Mouse (Mus musculus) CH12.LX (cell line): ENCODE measurements at regions not wholly inside any gene's neighbourhood (a gene's known extent, or its start where the extent isn't known, plus 50 kb on each side); places are given as distances from the start of the nearest gene placed in this dataset.

Experiments
- DNase-seq: peaks from one replicate; pipeline ENCODE4 v3.0.0-alpha.2; 2013; ENCODE audit errors: extremely low read depth
- H3K27ac ChIP-seq: 2 replicates; pipeline ENCODE4 v1.5.1; 2012; ENCODE audit warnings: low read depth, mild to moderate bottlenecking, control low read depth, moderate library complexity; ENCODE audit not compliant: insufficient read depth
- H3K27me3 ChIP-seq: replicated peaks from 2 replicates; pipeline ENCODE3; 2012; ENCODE audit warnings: inconsistent platforms
- H3K36me3 ChIP-seq, 2 experiments: replicated peaks in 1 of 2; 2 replicates each; pipeline versions ENCODE3 to v1.6.1; 2012; ENCODE audit warnings: inconsistent platforms in 1 of 2, low read length in 1 of 2, mild to moderate bottlenecking in 1 of 2, mixed read lengths in 1 of 2, moderate library complexity in 1 of 2; ENCODE audit not compliant: control insufficient read depth in 1 of 2, insufficient read depth in 1 of 2
- H3K4me1 ChIP-seq, 2 experiments: 2 replicates each; pipeline ENCODE4 v1.6.1; 2012; ENCODE audit warnings: inconsistent platforms in 1 of 2, moderate library complexity in 1 of 2; ENCODE audit not compliant: insufficient read depth in 2 of 2, control insufficient read depth in 1 of 2
- H3K4me2 ChIP-seq: 2 replicates; pipeline ENCODE4 v1.6.1; 2012; ENCODE audit warnings: low read depth, mild to moderate bottlenecking, control low read depth; ENCODE audit not compliant: poor library complexity, insufficient read depth, severe bottlenecking
- H3K4me3 ChIP-seq, 3 experiments: fragments of 150-350 bp in 1 of 3; sonication (generic) in 1 of 3; replicated peaks in 1 of 3; 2 replicates each; pipeline versions ENCODE3 to v1.5.1; 2011 to 2012; ENCODE audit warnings: low read depth in 2 of 3, low read length in 2 of 3, mild to moderate bottlenecking in 2 of 3, moderate library complexity in 2 of 3, control low read depth in 1 of 3, improper control_type of control experiment in 1 of 3, inconsistent platforms in 1 of 3, mixed read lengths in 1 of 3; ENCODE audit not compliant: poor library complexity in 1 of 3
- H3K79me2 ChIP-seq: replicated peaks from 2 replicates; pipeline ENCODE4 v1.6.1; 2012; ENCODE audit warnings: mild to moderate bottlenecking, moderate library complexity; ENCODE audit not compliant: control insufficient read depth, poor library complexity, insufficient read depth, severe bottlenecking; ENCODE audit errors: extremely low read depth
- H3K9ac ChIP-seq: 2 replicates; pipeline ENCODE4 v1.6.1; 2012; ENCODE audit warnings: low read depth, mild to moderate bottlenecking, control low read depth, moderate library complexity; ENCODE audit not compliant: insufficient read depth
- H3K9me3 ChIP-seq: replicated peaks from 2 replicates; pipeline ENCODE3; 2012; ENCODE audit warnings: low read length, inconsistent platforms, mixed read lengths
- BHLHE40 ChIP-seq: IDR thresholded peaks from 2 replicates; pipeline ENCODE4 v1.6.1; 2011; ENCODE audit warnings: mild to moderate bottlenecking, low read depth, low read length, improper control_type of control experiment
- CHD1 ChIP-seq: IDR thresholded peaks from 2 replicates; pipeline ENCODE4 v1.6.1; 2012; ENCODE audit warnings: low read depth, low read length, improper control_type of control experiment, inconsistent platforms
- CHD2 ChIP-seq: IDR thresholded peaks from 2 replicates; pipeline ENCODE4 v1.6.1; 2011; ENCODE audit warnings: low read length, improper control_type of control experiment
- EP300 ChIP-seq: IDR thresholded peaks from 2 replicates; pipeline ENCODE4 v1.6.1; 2011; ENCODE audit warnings: low read length, improper control_type of control experiment
- HCFC1 ChIP-seq: IDR thresholded peaks from 2 replicates; pipeline ENCODE4 v1.6.1; 2012; ENCODE audit warnings: low read depth, mild to moderate bottlenecking, inconsistent platforms, low read length, improper control_type of control experiment
- IRF4 ChIP-seq: IDR thresholded peaks from 2 replicates; pipeline ENCODE4 v1.6.1; 2014; ENCODE audit warnings: low read depth, mild to moderate bottlenecking, inconsistent platforms, low read length, improper control_type of control experiment
- MAX ChIP-seq: IDR thresholded peaks from 2 replicates; pipeline ENCODE4 v1.6.1; 2011; ENCODE audit warnings: low read length, improper control_type of control experiment
- MAZ ChIP-seq: IDR thresholded peaks from 2 replicates; pipeline ENCODE4 v1.6.1; 2012; ENCODE audit warnings: low read depth, mild to moderate bottlenecking, inconsistent platforms, low read length, improper control_type of control experiment, moderate library complexity
- MXI1 ChIP-seq: IDR thresholded peaks from 2 replicates; pipeline ENCODE4 v1.6.1; 2011; ENCODE audit warnings: mild to moderate bottlenecking, low read depth, low read length, improper control_type of control experiment
- SIN3A ChIP-seq: IDR thresholded peaks from 2 replicates; pipeline ENCODE4 v1.6.1; 2012; ENCODE audit warnings: low read length, improper control_type of control experiment, inconsistent platforms
- TBP ChIP-seq: conservative IDR thresholded peaks from 2 replicates; pipeline ENCODE4 v1.6.1; 2011; ENCODE audit warnings: low read depth, low read length, improper control_type of control experiment
- TCF12 ChIP-seq: IDR thresholded peaks from 2 replicates; pipeline ENCODE4 v1.6.1; 2014; ENCODE audit warnings: low read depth, mild to moderate bottlenecking, inconsistent platforms, low read length, improper control_type of control experiment
- UBTF ChIP-seq: IDR thresholded peaks from 2 replicates; pipeline ENCODE4 v1.6.1; 2012; ENCODE audit warnings: low read depth, mild to moderate bottlenecking, inconsistent platforms, low read length, improper control_type of control experiment, moderate library complexity
- dilution Hi-C: fragments of 300-500 bp; cut with MboI; formaldehyde crosslinking; loops from 2 replicates; pipeline ENCODE4 v1.14.3; 2020; ENCODE audit warnings: low sequenced_read_pairs; ENCODE audit not compliant: extremely low pct_unique_long_range_greater_than_20kb, extremely low pct_ligation_motif_present
- in situ Hi-C: fragments of 300-500 bp; cut with MboI; formaldehyde crosslinking; loops from 3 replicates; pipeline ENCODE4 v1.14.3; 2019; ENCODE audit warnings: low sequenced_read_pairs, low pct_ligation_motif_present, low pct_unique_long_range_greater_than_20kb, mixed read lengths

- Histone ChIP-seq H3K9ac (no peak overlapping the region), H3K4me1 (no peaks in the 10 kb centered on the region; a peak in 2 of 4 replicates), H3K9me3 (no peaks in the 10 kb centered on the region), H3K4me2 (no peak overlapping the region), H3K27me3 (no peaks in the 10 kb centered on the region), H3K36me3 (no peaks in the 10 kb centered on the region), H3K4me3 (no peak overlapping the region), H3K27ac (no peak overlapping the region), H3K79me2 (no peaks in the 10 kb centered on the region)
- dilution Hi-C loops = no loop called here
- TF ChIP-seq BHLHE40 (no peak), IRF4 (no peak), MXI1 (no peak), MAX (no peak), TBP (no peak)
- no peak for DNase-seq
- in situ Hi-C loops = no loop called here
These were observed 360.4 kb upstream of the Adgrl3 start for GRCm38 (mm10) chr5:80659530-80659929.

- Histone ChIP-seq H3K4me3 (no peak overlapping the region), H3K27ac (no peak overlapping the region), H3K27me3 (no peaks in the 10 kb centered on the region), H3K79me2 (no peaks in the 10 kb centered on the region), H3K9me3 (no peaks in the 10 kb centered on the region), H3K4me2 (no peak overlapping the region), H3K4me1 (no peaks in the 10 kb centered on the region)
- no peak for DNase-seq
- in situ Hi-C loops = no loop called here
- dilution Hi-C loops = no loop called here
- TF ChIP-seq SIN3A (no peak), EP300 (no peak), UBTF (no peak), TCF12 (no peak), TBP (no peak), MAZ (no peak)
- TF ChIP-seq, all 38 proteins: peak for 0
- Histone ChIP-seq H3K9ac (no peak overlapping the region), H3K36me3 (no peaks in the 10 kb centered on the region)
These were observed 349.5 kb upstream of the Adgrl3 start for GRCm38 (mm10) chr5:80670258-80670947.

- Histone ChIP-seq H3K27ac (no peak overlapping the region), H3K27me3 (no peaks in the 10 kb centered on the region), H3K36me3 (no peaks in the 10 kb centered on the region), H3K79me2 (no peaks in the 10 kb centered on the region), H3K4me1 (no peaks in the 10 kb centered on the region), H3K4me2 (no peak overlapping the region), H3K9ac (no peak overlapping the region), H3K4me3 (no peak overlapping the region), H3K9me3 (no peaks in the 10 kb centered on the region)
- dilution Hi-C loops (no loop called here), in situ Hi-C loops (no loop called here)
- no peak for DNase-seq
- TF ChIP-seq CHD1 (no peak), HCFC1 (no peak), IRF4 (no peak), MAZ (no peak), CHD2 (no peak), UBTF (no peak)
These were observed 336.5 kb upstream of the Adgrl3 start for GRCm38 (mm10) chr5:80683431-80683830.
